Mouse (Mus musculus) neural tube, embryonic 13.5 days (tissue): Measurements from ENCODE around the gene Dpm2. TPM values are rescaled to one million over a fixed set of nuclear protein-coding genes. Genes with fewer than 3 reads are reported as not detected.

Source experiments
- ATAC-seq: fragments of 200-750 bp; cut with Nextera tagmentation; 2 replicates; pipeline ENCODE4 v1.8.0; 2017; ENCODE audit warnings: low read depth, mild to moderate bottlenecking, moderate TSS enrichment, moderate library complexity
- H3K27ac ChIP-seq: fragments of 300-500 bp; sonication (generic); replicated peaks from 2 replicates; pipeline ENCODE4 v1.5.1; 2015; ENCODE audit warnings: moderate library complexity, mild to moderate bottlenecking, inconsistent platforms
- H3K27me3 ChIP-seq: fragments of 300-500 bp; sonication (generic); 2 replicates; pipeline ENCODE4 v1.6.1; 2015; ENCODE audit warnings: mild to moderate bottlenecking, inconsistent platforms
- H3K36me3 ChIP-seq: fragments of 300-500 bp; sonication (generic); 2 replicates; pipeline ENCODE4 v1.6.1; 2015; ENCODE audit warnings: mild to moderate bottlenecking, inconsistent platforms
- H3K4me1 ChIP-seq: fragments of 300-500 bp; sonication (generic); replicated peaks from 2 replicates; pipeline ENCODE4 v1.6.1; 2015; ENCODE audit warnings: inconsistent platforms
- H3K4me2 ChIP-seq: fragments of 300-500 bp; sonication (generic); 2 replicates; pipeline ENCODE4 v1.6.1; 2015; ENCODE audit warnings: inconsistent platforms, mild to moderate bottlenecking, moderate library complexity
- H3K4me3 ChIP-seq: fragments of 300-500 bp; sonication (generic); 2 replicates; pipeline ENCODE4 v1.5.1; 2015; ENCODE audit warnings: mild to moderate bottlenecking, inconsistent platforms
- H3K9ac ChIP-seq: fragments of 300-500 bp; sonication (generic); 2 replicates; pipeline ENCODE4 v1.6.1; 2015; ENCODE audit warnings: moderate library complexity, mild to moderate bottlenecking, inconsistent platforms
- H3K9me3 ChIP-seq: fragments of 300-500 bp; sonication (generic); 2 replicates; pipeline ENCODE4 v1.6.1; 2016; ENCODE audit warnings: inconsistent platforms
- WGBS: fragments of 180-500 bp; shearing (Covaris S2); methylation state at CpG from one replicate; pipeline ENCODE4 v1.1.7; 2015; 5-methylcytosine and 5-hydroxymethylcytosine counted together
- polyA plus RNA-seq: library from polyadenylated mRNA; unstranded; fragments of >200 nt; fragmentation: Nextera tagmentation; extraction: Ambion mirVana; gene quantifications from 2 replicates; pipeline ENCODE4 v1.2.1, GENCODE M21; 2015

Gene Dpm2
- polyA plus RNA-seq, 1 experiment from 2014 or later: 143 TPM

GRCm38 (mm10) chr2:32589213-32589795 is 18.6 kb downstream of the Dpm2 start:
- Histone ChIP-seq H3K4me2 (no peak overlapping the region), H3K27ac (no peak overlapping the region), H3K4me1 (peaks cover 39% of the 10 kb centered on the region), H3K4me3 (no peak overlapping the region), H3K9me3 (no peaks in the 10 kb centered on the region), H3K36me3 (no peaks in the 10 kb centered on the region), H3K9ac (peak overlapping the region; percentile 31; the same call in 1 of the 2 replicates), H3K27me3 (no peaks in the 10 kb centered on the region)
- no peak for ATAC-seq
- 68% methylated on average over 11 of the region's 11 CpGs for WGBS

DNA sequence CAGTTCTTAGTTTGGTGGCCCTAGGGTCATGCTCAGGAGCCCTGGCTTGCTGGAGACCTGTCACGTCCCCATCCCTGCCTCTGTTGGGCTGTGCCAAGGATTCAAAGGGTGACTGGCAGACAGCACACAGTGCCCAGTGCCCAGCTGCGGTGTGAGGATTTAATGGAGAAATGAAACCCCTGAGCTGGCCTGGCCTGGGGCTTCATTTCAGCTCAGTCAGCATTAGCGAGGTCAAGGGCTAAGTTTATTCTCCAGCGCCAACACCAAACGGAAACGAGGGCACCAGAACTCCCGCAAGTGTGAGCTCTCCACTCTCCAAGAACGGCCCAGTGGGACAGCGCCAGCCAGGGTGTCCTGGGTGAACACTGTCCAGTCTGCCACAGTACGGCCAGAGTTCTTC is 19.6 kb downstream of the Dpm2 start:
- WGBS: 81% methylated on average over 10 of the region's 10 CpGs
- Histone ChIP-seq H3K4me1 (peaks cover 39% of the 10 kb centered on the region), H3K9ac (no peak overlapping the region), H3K4me2 (no peak overlapping the region), H3K36me3 (peaks cover 3% of the 10 kb centered on the region; the same call in 1 of the 2 replicates), H3K9me3 (no peaks in the 10 kb centered on the region), H3K4me3 (no peak overlapping the region), H3K27me3 (no peaks in the 10 kb centered on the region), H3K27ac (no peak overlapping the region)
- ATAC-seq: no peak

DNA sequence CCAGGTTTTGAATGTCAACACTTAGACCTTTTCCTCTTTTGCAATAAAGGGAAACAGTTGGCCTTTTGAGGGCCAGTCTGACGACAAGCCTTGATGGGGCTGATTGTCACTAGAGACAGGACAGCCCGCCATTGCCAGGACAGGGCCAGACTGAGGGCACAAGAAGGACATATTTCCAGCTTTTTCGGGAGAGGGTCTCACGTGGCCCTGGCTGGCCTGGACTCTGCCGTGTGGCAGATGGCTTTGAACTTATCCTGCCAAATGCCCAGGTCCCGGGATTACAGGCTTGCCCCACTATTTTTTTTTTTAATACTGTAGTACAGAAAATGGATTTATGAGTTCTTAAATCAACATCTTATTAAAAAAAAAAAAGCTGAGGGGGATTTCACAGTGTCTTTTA is 20.6 kb downstream of the Dpm2 start:
- no peak overlapping the region for H3K4me2 ChIP-seq
- WGBS: 78% methylated on average over 6 of the region's 6 CpGs
- no peak for ATAC-seq
- H3K9me3 ChIP-seq: no peaks in the 10 kb centered on the region
- no peak overlapping the region for H3K9ac ChIP-seq
- no peaks in the 10 kb centered on the region for H3K27me3 ChIP-seq
- peaks cover 12% of the 10 kb centered on the region; the same call in 1 of the 2 replicates for H3K36me3 ChIP-seq
- H3K4me1 ChIP-seq: peaks cover 38% of the 10 kb centered on the region
- H3K27ac ChIP-seq: no peak overlapping the region
- H3K4me3 ChIP-seq: no peak overlapping the region

- H3K27ac ChIP-seq: peak overlapping the region; percentile 28; the same call in 1 of the 2 replicates
- no peaks in the 10 kb centered on the region for H3K9me3 ChIP-seq
- no peak for ATAC-seq
- WGBS: 81% methylated on average over 13 of the region's 13 CpGs
- no peak overlapping the region for H3K4me2 ChIP-seq
- H3K36me3 ChIP-seq: peaks cover 23% of the 10 kb centered on the region
- H3K4me3 ChIP-seq: no peak overlapping the region
- H3K4me1 ChIP-seq: no peaks in the 10 kb centered on the region; the same call in 1 of the 2 replicates
- H3K9ac ChIP-seq: no peak overlapping the region
- H3K27me3 ChIP-seq: no peaks in the 10 kb centered on the region
Observed at GRCm38 (mm10) chr2:32596725-32597124, 26.1 kb downstream of the Dpm2 start.

DNA sequence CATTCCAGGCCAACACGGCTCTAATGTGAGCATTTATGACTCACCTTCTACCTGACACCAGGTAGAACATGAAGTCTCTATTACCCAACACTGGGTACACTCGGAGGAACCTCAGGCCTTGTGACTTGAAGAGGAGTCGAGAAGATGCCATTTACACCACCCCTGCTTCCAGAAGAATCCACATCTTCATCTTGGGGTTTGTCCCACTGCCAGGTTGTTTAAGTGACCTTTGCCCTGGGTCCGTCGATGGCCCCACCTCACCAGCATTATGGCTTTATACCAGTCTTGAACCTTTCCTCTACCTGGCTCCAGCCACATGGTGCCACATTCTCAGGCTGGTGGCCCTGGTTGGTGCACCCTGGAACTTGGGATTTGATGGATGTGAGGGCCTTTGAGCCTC is 26.6 kb downstream of the Dpm2 start:
- WGBS: 89% methylated on average over 5 of the region's 5 CpGs
- Histone ChIP-seq H3K4me3 (no peak overlapping the region), H3K36me3 (peaks cover 23% of the 10 kb centered on the region), H3K27ac (0 out of 2 replicates have a peak overlapping the region, but pooled peaks have one; percentile 28), H3K4me2 (no peak overlapping the region), H3K4me1 (no peaks in the 10 kb centered on the region; the same call in 1 of the 2 replicates), H3K27me3 (no peaks in the 10 kb centered on the region), H3K9me3 (no peaks in the 10 kb centered on the region), H3K9ac (no peak overlapping the region)
- no peak for ATAC-seq

DNA sequence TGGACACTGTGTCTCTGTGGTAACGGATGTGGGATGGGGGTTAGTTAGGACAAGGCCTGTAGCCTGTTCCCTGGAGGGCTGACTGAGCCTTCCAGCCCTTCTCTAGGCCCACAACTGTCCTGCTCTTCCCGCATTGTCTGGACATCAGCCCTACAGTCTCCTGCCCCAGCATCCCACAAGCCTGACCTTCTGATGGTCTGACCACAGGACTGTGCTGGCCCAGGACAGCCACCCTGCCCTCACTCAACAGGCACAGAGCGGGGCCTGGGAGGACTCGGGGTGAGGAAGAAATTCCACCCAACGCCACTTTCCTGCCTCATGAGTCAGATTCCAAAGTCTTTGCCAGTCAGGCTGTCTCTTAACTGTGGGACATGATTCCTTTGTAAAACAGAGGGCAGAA is 27.0 kb downstream of the Dpm2 start:
- no peak overlapping the region for H3K9ac ChIP-seq

GRCm38 (mm10) chr2:32598506-32598905 is 27.8 kb downstream of the Dpm2 start:
- Histone ChIP-seq H3K9me3 (no peaks in the 10 kb centered on the region), H3K27me3 (no peaks in the 10 kb centered on the region), H3K27ac (no peak overlapping the region), H3K9ac (no peak overlapping the region), H3K4me3 (no peak overlapping the region), H3K36me3 (peaks cover 23% of the 10 kb centered on the region), H3K4me2 (no peak overlapping the region), H3K4me1 (peaks cover 4% of the 10 kb centered on the region; the same call in 1 of the 2 replicates)
- ATAC-seq: no peak
- WGBS: 89% methylated on average over 8 of the region's 8 CpGs

More for the DNA sequence above, 27.0 kb downstream of the Dpm2 start:
- 91% methylated on average over 5 of the region's 5 CpGs for WGBS
- peaks cover 3% of the 10 kb centered on the region; the same call in 1 of the 2 replicates for H3K4me1 ChIP-seq
- ATAC-seq: no peak
- H3K4me2 ChIP-seq: no peak overlapping the region
- H3K4me3 ChIP-seq: no peak overlapping the region
- no peaks in the 10 kb centered on the region for H3K9me3 ChIP-seq
- H3K36me3 ChIP-seq: peaks cover 23% of the 10 kb centered on the region
- H3K27me3 ChIP-seq: no peaks in the 10 kb centered on the region
- H3K27ac ChIP-seq: no peak overlapping the region

GRCm38 (mm10) chr2:32599409-32599808 is 28.8 kb downstream of the Dpm2 start, which contains the start of gene St6galnac6:
Gene St6galnac6 (plus strand): TSS chr2:32599709.
- H3K27me3 ChIP-seq: no peaks in the 10 kb centered on the region
- no peak within 1 kb of the TSS for H3K4me2 ChIP-seq
- H3K4me3 ChIP-seq: no peak within 1 kb of the TSS
- ATAC-seq: no peak
- 95% methylated on average over 3 of the region's 3 CpGs for WGBS
- no peak within 1 kb of the TSS for H3K9ac ChIP-seq
- H3K9me3 ChIP-seq: no peaks in the 10 kb centered on the region
- peaks cover 23% of the 10 kb centered on the region for H3K36me3 ChIP-seq
- peaks cover 4% of the 10 kb centered on the region; the same call in 1 of the 2 replicates for H3K4me1 ChIP-seq
- no peak within 1 kb of the TSS for H3K27ac ChIP-seq

GRCm38 (mm10) chr2:32601417-32602065 is 30.9 kb downstream of the Dpm2 start:
- Histone ChIP-seq H3K27me3 (no peaks in the 10 kb centered on the region), H3K4me3 (no peak overlapping the region), H3K4me1 (peaks cover 6% of the 10 kb centered on the region; the same call in 1 of the 2 replicates), H3K4me2 (no peak overlapping the region), H3K27ac (no peak overlapping the region), H3K9ac (no peak overlapping the region), H3K9me3 (no peaks in the 10 kb centered on the region), H3K36me3 (peaks cover 11% of the 10 kb centered on the region)
- no peak for ATAC-seq
- 41% methylated on average over 8 of the region's 8 CpGs for WGBS

DNA sequence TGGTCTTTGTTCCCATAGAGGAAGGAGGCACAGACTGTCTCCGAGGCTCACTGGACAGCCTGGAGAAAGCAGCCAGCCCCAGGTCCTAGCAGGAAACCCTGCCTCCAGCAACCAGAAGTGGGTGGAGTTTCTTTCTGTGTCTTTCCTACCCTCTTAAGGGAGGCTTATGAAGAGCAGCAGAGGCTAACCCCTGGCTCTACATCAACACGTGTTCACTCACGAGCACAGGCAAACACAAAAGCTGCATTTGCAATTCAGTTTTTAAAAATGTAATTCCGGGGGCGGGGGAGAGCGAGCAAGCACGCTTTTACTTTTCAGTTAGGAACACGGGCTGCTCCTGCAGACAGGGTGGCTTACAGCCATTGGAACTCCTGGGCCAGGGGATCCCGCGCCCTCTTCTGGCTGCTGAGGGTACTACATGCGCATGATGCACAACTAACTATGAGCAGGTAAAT is 32.0 kb downstream of the Dpm2 start:
- Histone ChIP-seq H3K9ac (no peak overlapping the region), H3K9me3 (no peaks in the 10 kb centered on the region), H3K27ac (no peak overlapping the region), H3K27me3 (0 out of 2 replicates have a peak, but pooled peaks cover 2% of the 10 kb centered on the region), H3K4me2 (peak overlapping the region; percentile 42), H3K4me1 (peaks cover 15% of the 10 kb centered on the region), H3K36me3 (peaks cover 4% of the 10 kb centered on the region), H3K4me3 (peak overlapping the region; percentile 13; the same call in 1 of the 2 replicates)
- under 1% methylated on average over 11 of the region's 11 CpGs for WGBS
- no peak for ATAC-seq

- H3K4me2 ChIP-seq: no peak overlapping the region
- no peak overlapping the region for H3K4me3 ChIP-seq
- WGBS: 48% methylated on average over 10 of the region's 10 CpGs
- no peak overlapping the region for H3K27ac ChIP-seq
- peaks cover 9% of the 10 kb centered on the region; the same call in 1 of the 2 replicates for H3K27me3 ChIP-seq
- H3K36me3 ChIP-seq: no peaks in the 10 kb centered on the region
- no peaks in the 10 kb centered on the region for H3K9me3 ChIP-seq
- peaks cover 29% of the 10 kb centered on the region for H3K4me1 ChIP-seq
- ATAC-seq: no peak
- no peak overlapping the region for H3K9ac ChIP-seq
Observed at GRCm38 (mm10) chr2:32604631-32605030, 34.0 kb downstream of the Dpm2 start.
